Mouse (Mus musculus) thymus, postnatal 14 days (tissue): ENCODE measurements around the gene Nacc2.

Experiments
- DNase-seq: peaks from one replicate; pipeline ENCODE4 v3.0.0; 2021

Nacc2 gene

GRCm38 (mm10) chr2:26139034-26139544 is 16.1 kb upstream of the Nacc2 start:
- DNase-seq = peak; percentile 16

- DNase-seq = peak; percentile 17
Measured at GRCm38 (mm10) chr2:26138252-26139033, 15.4 kb upstream of the Nacc2 start.

- no peak for DNase-seq
Measured at GRCm38 (mm10) chr2:26134591-26134990, 11.6 kb upstream of the Nacc2 start.

- DNase-seq = peak; percentile 36
Measured at GRCm38 (mm10) chr2:26132628-26133551, 9.9 kb upstream of the Nacc2 start.

- DNase-seq = no peak
Measured at GRCm38 (mm10) chr2:26131327-26131726, 8.3 kb upstream of the Nacc2 start.

GRCm38 (mm10) chr2:26129962-26130361 is 6.9 kb upstream of the Nacc2 start:
- no peak for DNase-seq

GRCm38 (mm10) chr2:26129346-26129745 is 6.3 kb upstream of the Nacc2 start:
- no peak for DNase-seq

- peak; percentile 38 for DNase-seq
Measured at GRCm38 (mm10) chr2:26122171-26123078, 595 bp downstream of the Nacc2 start.

GRCm38 (mm10) chr2:26121541-26122083 is 1.4 kb downstream of the Nacc2 start:
- no peak for DNase-seq

GRCm38 (mm10) chr2:26119626-26120025 is 3.4 kb downstream of the Nacc2 start:
- DNase-seq = no peak

- no peak for DNase-seq
Measured at GRCm38 (mm10) chr2:26119310-26119592, 3.8 kb downstream of the Nacc2 start.

- DNase-seq = no peak
Measured at GRCm38 (mm10) chr2:26118584-26119309, 4.3 kb downstream of the Nacc2 start.

- DNase-seq = no peak
Measured at GRCm38 (mm10) chr2:26117580-26117979, 5.4 kb downstream of the Nacc2 start.

- DNase-seq = no peak
Measured at GRCm38 (mm10) chr2:26116550-26116949, 6.5 kb downstream of the Nacc2 start.

GRCm38 (mm10) chr2:26115215-26115614 is 7.8 kb downstream of the Nacc2 start:
- no peak for DNase-seq

GRCm38 (mm10) chr2:26108237-26108636 is 14.8 kb downstream of the Nacc2 start:
- no peak for DNase-seq

GRCm38 (mm10) chr2:26107011-26107410 is 16.0 kb downstream of the Nacc2 start:
- no peak for DNase-seq

- no peak for DNase-seq
Measured at GRCm38 (mm10) chr2:26106233-26106632, 16.8 kb downstream of the Nacc2 start.

GRCm38 (mm10) chr2:26100296-26100695 is 22.7 kb downstream of the Nacc2 start:
- DNase-seq = no peak

- DNase-seq = no peak
Measured at GRCm38 (mm10) chr2:26099851-26100250, 23.2 kb downstream of the Nacc2 start.

GRCm38 (mm10) chr2:26099260-26099659 is 23.8 kb downstream of the Nacc2 start:
- no peak for DNase-seq

- DNase-seq = no peak
Measured at GRCm38 (mm10) chr2:26093897-26094296, 29.1 kb downstream of the Nacc2 start.
